Mouse (Mus musculus) thymus, adult 2 months (tissue): ENCODE measurements around the gene Col23a1. TPM values are rescaled to one million over a fixed set of nuclear protein-coding genes. Genes with fewer than 3 reads are reported as not detected.

Source experiments
- DNase-seq: peaks from one replicate; pipeline ENCODE4 v3.0.0; 2021
- H3K27ac ChIP-seq: fragments of 200-500 bp; 2 replicates; pipeline ENCODE4 v1.5.1; 2012; ENCODE audit warnings: low read length, control low read depth; ENCODE audit not compliant: control insufficient read depth, insufficient read depth
- H3K27me3 ChIP-seq: fragments of 200-500 bp; 2 replicates; pipeline ENCODE4 v1.6.1; 2012; ENCODE audit warnings: mild to moderate bottlenecking, low read length, moderate library complexity, mixed read lengths; ENCODE audit not compliant: control insufficient read depth, insufficient read depth
- H3K36me3 ChIP-seq: fragments of 200-500 bp; 2 replicates; pipeline ENCODE4 v1.6.1; 2012; ENCODE audit warnings: mild to moderate bottlenecking, low read length, moderate library complexity; ENCODE audit not compliant: control insufficient read depth, insufficient read depth
- H3K4me1 ChIP-seq: fragments of 200-500 bp; replicated peaks from 2 replicates; pipeline ENCODE4 v1.6.1; 2012; ENCODE audit warnings: low read length; ENCODE audit not compliant: control insufficient read depth, insufficient read depth
- H3K4me3 ChIP-seq: fragments of 200-500 bp; 2 replicates; pipeline ENCODE4 v1.5.1; 2012; ENCODE audit warnings: mild to moderate bottlenecking, low read length, control low read depth, moderate library complexity; ENCODE audit not compliant: control insufficient read depth, insufficient read depth
- CTCF ChIP-seq: fragments of 200-500 bp; IDR thresholded peaks from 2 replicates; pipeline ENCODE4 v1.5.1; 2012; ENCODE audit warnings: mild to moderate bottlenecking, control low read depth, low read length, moderate library complexity, borderline replicate concordance; ENCODE audit not compliant: control insufficient read depth, poor library complexity, insufficient read depth; ENCODE audit errors: extremely low read depth
- POLR2A ChIP-seq: fragments of 200-500 bp; IDR thresholded peaks from 2 replicates; pipeline ENCODE4 v1.6.1; 2012; ENCODE audit warnings: mild to moderate bottlenecking, low read length, control low read depth, moderate library complexity; ENCODE audit not compliant: control insufficient read depth, poor library complexity, insufficient read depth; ENCODE audit errors: extremely low read depth
- WGBS: fragments of 180-500 bp; shearing (Covaris S2); methylation state at CpG from one replicate; pipeline ENCODE4 v1.1.7; 2018; 5-methylcytosine and 5-hydroxymethylcytosine counted together
- polyA plus RNA-seq: library from polyadenylated mRNA; depleted of rRNA; stranded (reverse); fragments of >200 nt; gene quantifications from 2 replicates; pipeline ENCODE4 v1.2.3, GENCODE M21; 2012

The Col23a1 gene
- polyA plus RNA-seq, 1 experiment = 1.2 TPM

DNA sequence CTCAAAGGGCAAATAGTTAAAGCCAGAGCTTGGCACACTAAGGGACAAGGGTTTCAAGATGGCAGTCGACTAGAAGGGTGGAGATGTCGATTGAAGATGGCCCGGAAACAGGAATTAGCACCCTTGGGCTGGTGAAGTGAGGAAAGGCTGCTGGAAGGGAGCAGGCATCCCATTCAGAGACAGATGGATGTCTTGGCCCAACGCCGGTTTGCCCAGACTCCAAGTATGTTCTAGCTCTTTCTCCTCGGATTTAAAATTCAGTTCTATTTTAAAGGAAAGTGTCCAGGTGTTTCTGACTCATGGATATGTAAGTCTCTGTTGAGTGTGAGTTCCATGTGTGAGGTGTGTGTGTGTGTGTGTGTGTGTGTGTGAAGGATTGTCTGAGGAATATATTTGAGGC lies 53.1 kb downstream of the Col23a1 start:
- TF ChIP-seq CTCF (no peak), POLR2A (no peak)
- Histone ChIP-seq H3K36me3 (no peaks in the 10 kb centered on the region), H3K27me3 (no peaks in the 10 kb centered on the region; the same call in 1 of the 2 replicates), H3K4me3 (no peak overlapping the region), H3K4me1 (no peaks in the 10 kb centered on the region), H3K27ac (no peak overlapping the region)
- WGBS = 94% methylated on average over 6 of the region's 6 CpGs
- DNase-seq = no peak

DNA sequence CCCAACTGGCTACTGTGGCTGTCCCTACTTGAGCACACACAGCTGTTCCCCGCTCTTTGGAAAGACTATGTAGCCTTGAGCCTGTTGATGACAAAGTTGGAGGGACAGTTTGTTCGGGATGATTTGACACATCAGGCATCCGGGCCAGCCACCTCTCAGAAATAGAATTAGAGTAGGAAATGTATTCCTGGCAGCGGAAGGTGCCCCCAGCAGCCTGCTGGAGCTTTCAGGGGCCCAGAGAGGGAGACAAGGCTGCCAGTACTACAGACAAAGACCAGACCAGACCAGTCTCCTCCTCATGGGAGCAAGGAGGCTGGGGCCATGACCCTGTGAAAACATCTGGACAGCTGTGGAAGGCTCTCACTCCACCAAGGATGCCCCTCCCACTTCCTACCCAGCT lies 53.6 kb downstream of the Col23a1 start:
- no peak for DNase-seq
- Histone ChIP-seq H3K4me1 (no peaks in the 10 kb centered on the region), H3K27me3 (no peaks in the 10 kb centered on the region; the same call in 1 of the 2 replicates), H3K4me3 (no peak overlapping the region), H3K27ac (no peak overlapping the region), H3K36me3 (no peaks in the 10 kb centered on the region)
- TF ChIP-seq CTCF (no peak), POLR2A (no peak)
- 81% methylated on average over 4 of the region's 4 CpGs for WGBS

DNA sequence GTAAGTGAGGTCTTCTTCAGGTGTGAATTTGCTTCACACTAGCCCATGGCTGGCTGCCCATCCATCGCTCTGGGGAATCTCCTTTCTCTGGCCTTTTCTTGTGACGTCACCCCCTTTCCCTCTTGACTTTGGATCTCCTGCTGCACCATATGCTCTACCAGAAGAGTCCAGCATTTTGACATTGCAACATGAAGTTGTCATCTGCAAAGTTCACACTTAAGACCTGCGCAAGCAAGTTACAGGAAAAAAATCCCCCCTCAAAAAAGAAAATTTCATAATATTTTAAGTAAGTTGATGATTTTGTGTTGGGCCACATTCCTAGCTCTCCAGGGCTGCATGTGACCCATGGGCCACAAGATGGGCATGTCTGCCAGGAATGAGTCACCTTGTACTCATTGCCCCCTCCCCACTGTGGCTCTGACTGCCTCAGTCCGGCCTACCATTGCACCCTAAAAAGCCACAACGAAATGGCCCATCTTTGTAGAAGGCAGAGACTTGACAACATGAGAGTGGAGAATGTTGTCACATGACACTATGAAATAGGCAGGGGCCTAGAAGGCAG lies 54.1 kb downstream of the Col23a1 start:
- WGBS = 93% methylated on average over 5 of the region's 5 CpGs
- H3K27me3 ChIP-seq = no peaks in the 10 kb centered on the region; the same call in 1 of the 2 replicates
- no peak overlapping the region for H3K27ac ChIP-seq
- DNase-seq = no peak
- H3K4me3 ChIP-seq = no peak overlapping the region
- no peaks in the 10 kb centered on the region for H3K4me1 ChIP-seq
- no peaks in the 10 kb centered on the region for H3K36me3 ChIP-seq
- no peak for TF ChIP-seq POLR2A
- no peak for TF ChIP-seq CTCF

DNA sequence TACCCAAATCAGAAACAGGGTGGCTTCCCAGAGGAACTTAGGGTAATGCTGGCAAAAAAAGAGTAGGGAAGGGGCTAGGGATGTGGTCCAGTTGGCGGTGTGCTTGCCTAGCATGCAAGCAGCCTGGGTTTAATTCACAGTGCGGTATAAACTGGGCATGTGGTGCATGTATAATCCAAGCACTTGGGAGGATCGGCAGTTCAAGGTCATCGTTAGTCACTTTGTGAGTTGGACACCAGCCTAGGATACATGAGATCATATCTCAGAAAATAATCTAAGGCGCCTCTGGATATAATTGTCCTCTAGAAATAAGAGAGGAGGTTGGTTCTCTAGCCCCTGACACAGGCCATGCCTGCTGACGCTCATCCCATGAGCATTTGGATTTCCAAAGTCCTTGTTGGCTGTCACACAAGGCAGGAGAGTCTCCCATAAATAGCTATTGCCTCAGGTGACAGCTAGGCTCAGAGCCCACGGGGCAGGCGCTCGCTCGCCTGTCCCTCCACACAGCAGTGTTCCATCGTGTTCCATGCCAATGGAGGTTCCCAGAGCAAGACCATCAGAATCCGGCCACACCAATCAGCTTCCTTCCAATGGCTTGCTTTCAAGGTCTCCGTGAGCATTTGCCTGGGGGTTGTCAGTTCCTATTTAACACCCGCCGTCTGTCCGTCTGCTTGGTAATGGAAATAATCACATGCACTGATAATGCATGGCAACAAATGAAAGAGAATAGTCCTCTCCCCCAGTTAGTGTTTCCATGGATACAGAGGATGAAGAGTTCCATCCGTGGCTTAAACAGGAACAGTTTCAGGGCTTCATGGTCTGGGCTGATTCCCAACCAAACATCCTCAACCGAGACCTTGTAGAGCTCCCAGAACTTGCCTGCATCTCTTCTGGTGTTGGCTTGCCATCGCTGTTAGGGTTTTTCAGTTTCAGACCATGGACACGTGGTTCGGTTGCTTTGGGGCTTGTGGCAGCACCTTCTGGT lies 56.1 kb downstream of the Col23a1 start:
- DNase-seq = no peak
- TF ChIP-seq CTCF = no peak
- no peak for TF ChIP-seq POLR2A
- no peak overlapping the region for H3K27ac ChIP-seq
- no peaks in the 10 kb centered on the region; the same call in 1 of the 2 replicates for H3K27me3 ChIP-seq
- 94% methylated on average over 21 of the region's 21 CpGs for WGBS
- H3K4me3 ChIP-seq = no peak overlapping the region
- no peaks in the 10 kb centered on the region for H3K4me1 ChIP-seq
- no peaks in the 10 kb centered on the region for H3K36me3 ChIP-seq

- no peak overlapping the region for H3K27ac ChIP-seq
- WGBS = 87% methylated on average over 2 of the region's 2 CpGs
- DNase-seq = no peak
- no peak for TF ChIP-seq POLR2A
- no peak for TF ChIP-seq CTCF
- no peaks in the 10 kb centered on the region; the same call in 1 of the 2 replicates for H3K27me3 ChIP-seq
- H3K4me1 ChIP-seq = no peaks in the 10 kb centered on the region
- no peak overlapping the region for H3K4me3 ChIP-seq
- H3K36me3 ChIP-seq = no peaks in the 10 kb centered on the region
These were observed 58.0 kb downstream of the Col23a1 start for GRCm38 (mm10) chr11:51347756-51348155.

- H3K36me3 ChIP-seq = no peaks in the 10 kb centered on the region
- DNase-seq = no peak
- TF ChIP-seq POLR2A (no peak), CTCF (no peak)
- no peaks in the 10 kb centered on the region for H3K4me1 ChIP-seq
- no peak overlapping the region for H3K27ac ChIP-seq
- no peak overlapping the region for H3K4me3 ChIP-seq
- no peaks in the 10 kb centered on the region for H3K27me3 ChIP-seq
These were observed 59.9 kb downstream of the Col23a1 start for GRCm38 (mm10) chr11:51349665-51350064.
